Mouse (Mus musculus): Measurements from ENCODE around the gene Ghrl. TPM values are rescaled to one million over a fixed set of nuclear protein-coding genes. Genes with fewer than 3 reads are reported as not detected.

Gene Ghrl
- not detected in 2 replicates for polyA plus RNA-seq (2016; fragmentation: Nextera tagmentation; extraction: Ambion mirVana)

DNA sequence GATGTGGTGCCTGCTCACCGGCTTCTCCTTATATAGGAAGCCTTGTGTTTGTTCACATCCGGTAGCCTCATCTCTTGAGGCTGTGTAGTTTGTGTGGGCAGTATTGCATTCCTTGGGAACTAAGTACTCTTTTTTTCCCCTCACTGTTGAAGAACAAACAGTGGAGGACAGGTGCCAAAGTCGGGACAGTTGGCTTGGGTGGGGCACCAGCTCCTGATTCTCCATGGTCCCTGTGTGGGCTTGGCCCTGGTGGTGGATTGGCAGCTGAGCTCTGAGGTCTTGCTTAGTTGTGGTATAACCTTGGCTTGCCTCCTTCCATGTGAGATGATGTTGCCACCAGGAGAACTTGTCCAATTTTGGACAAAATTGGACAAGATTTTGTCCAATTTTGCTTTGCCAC is at the start of gene Ghrl:
Gene Ghrl, minus strand, starts transcription at position 3 of the 400 bp plus-strand sequence.
- WGBS, result 93% methylated on average over 3 of the region's 3 CpGs
- Histone ChIP-seq H3K27ac (no peak within 1 kb of the TSS), H3K4me3 (no peak within 1 kb of the TSS), H3K4me1 (no peaks in the 10 kb centered on the region), H3K36me3 (replicated peaks) (peaks cover 96% of the 10 kb centered on the region), H3K9me3 (no peaks in the 10 kb centered on the region), H3K27me3 (ENCODE audit: poor library complexity, severe bottlenecking) (no peaks in the 10 kb centered on the region)
- DNase-seq (ENCODE audit: extremely low spot score, low spot score), result no peak

- H3K9me3 ChIP-seq, result no peaks in the 10 kb centered on the region
- 84% methylated on average over 11 of the region's 11 CpGs for WGBS
- DNase-seq (ENCODE audit: extremely low spot score, low spot score), result no peak
- no peaks in the 10 kb centered on the region for H3K27me3 ChIP-seq (ENCODE audit: poor library complexity, severe bottlenecking)
- H3K4me3 ChIP-seq, result no peak overlapping the region
- no peaks in the 10 kb centered on the region for H3K36me3 ChIP-seq (replicated peaks)
- no peak overlapping the region for H3K27ac ChIP-seq
- no peaks in the 10 kb centered on the region for H3K4me1 ChIP-seq
These were observed 49.1 kb upstream of the Ghrl start for GRCm38 (mm10) chr6:113768804-113769203.

DNA sequence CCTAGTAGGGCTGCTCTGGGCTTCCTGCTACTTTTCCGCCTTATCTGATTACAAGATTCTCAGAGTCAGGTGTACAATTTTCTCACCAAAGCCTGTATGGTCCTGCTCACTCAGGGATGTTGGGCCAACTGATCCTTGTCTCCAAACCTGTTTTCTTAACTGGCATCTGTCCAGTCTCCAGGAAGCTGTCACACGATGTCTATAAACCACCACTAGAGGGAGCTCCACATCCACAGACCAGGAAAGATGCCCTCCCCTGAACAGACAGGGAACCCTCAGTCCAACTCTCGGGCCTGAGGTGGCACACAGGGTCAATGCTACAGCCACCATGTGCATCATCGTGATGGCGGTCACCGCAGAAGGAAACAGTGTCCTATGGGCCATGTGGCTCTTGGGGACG is 42.0 kb upstream of the Ghrl start:
- H3K9me3 ChIP-seq, result no peaks in the 10 kb centered on the region
- no peaks in the 10 kb centered on the region for H3K36me3 ChIP-seq (replicated peaks)
- peak; percentile 69 for DNase-seq (ENCODE audit: extremely low spot score, low spot score)
- H3K27me3 ChIP-seq (ENCODE audit: poor library complexity, severe bottlenecking), result no peaks in the 10 kb centered on the region
- H3K4me1 ChIP-seq, result no peaks in the 10 kb centered on the region
- H3K27ac ChIP-seq, result no peak overlapping the region
- WGBS, result 24% methylated on average over 7 of the region's 7 CpGs
- no peak overlapping the region for H3K4me3 ChIP-seq

DNA sequence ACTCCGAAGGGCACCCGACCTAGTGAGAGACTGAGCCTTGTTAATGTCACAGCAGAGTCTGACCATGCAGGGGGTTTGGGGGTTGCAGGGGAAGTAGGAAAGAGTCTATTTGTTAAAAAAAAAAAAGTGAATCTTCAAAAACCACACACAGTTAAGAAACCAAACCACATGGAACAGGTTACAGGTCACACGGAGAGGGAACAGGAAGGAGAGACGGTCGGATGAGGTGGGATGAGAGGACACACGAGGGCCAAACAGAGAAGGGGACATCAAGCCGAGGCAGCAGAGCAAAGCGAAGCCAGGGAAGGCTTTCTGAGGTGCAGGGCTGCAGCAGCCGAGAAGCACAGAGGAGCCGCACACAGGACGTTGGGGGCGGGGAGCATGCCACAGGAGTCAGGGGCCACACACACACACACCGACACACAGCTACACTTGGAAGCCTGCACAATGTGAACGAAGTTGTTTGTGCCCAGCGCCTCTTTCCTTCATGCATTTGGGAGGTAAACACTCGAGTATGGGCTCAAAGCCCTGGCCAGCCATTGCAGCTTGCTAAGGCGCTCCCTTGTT is 29.5 kb upstream of the Ghrl start:
- Histone ChIP-seq H3K4me3 (no peak overlapping the region), H3K4me1 (peaks cover 13% of the 10 kb centered on the region), H3K27ac (no peak overlapping the region), H3K36me3 (replicated peaks) (no peaks in the 10 kb centered on the region), H3K27me3 (ENCODE audit: poor library complexity, severe bottlenecking) (peaks cover 29% of the 10 kb centered on the region), H3K9me3 (no peaks in the 10 kb centered on the region)
- no peak for DNase-seq (ENCODE audit: extremely low spot score, low spot score)
- WGBS, result 57% methylated on average over 17 of the region's 17 CpGs

DNA sequence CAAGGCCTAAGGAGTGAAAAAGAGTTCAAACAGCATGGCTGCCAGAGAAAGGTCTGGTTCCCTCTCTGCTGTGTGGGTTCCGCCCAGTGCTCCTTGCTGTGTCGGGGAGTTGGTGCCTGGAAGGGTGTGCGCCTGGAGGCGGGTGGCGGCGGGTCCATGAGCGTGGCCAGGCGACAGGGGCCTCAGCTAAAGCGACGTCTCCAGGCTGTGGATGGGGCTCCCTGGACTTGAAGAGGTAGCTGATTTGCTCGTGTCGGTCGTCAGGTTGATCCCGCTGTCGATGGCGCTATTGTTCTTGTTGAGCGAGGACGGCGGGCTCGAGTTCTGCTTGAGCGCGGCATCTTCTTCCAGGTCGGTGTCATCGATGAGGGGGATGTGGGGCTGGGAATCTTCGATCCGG is 28.7 kb upstream of the Ghrl start:
- no peak for DNase-seq (ENCODE audit: extremely low spot score, low spot score)
- H3K27me3 ChIP-seq (ENCODE audit: poor library complexity, severe bottlenecking), result peaks cover 29% of the 10 kb centered on the region
- H3K9me3 ChIP-seq, result no peaks in the 10 kb centered on the region
- peaks cover 13% of the 10 kb centered on the region for H3K4me1 ChIP-seq
- 39% methylated on average over 26 of the region's 26 CpGs for WGBS
- no peaks in the 10 kb centered on the region for H3K36me3 ChIP-seq (replicated peaks)
- peak overlapping the region; percentile 52; the same call in 1 of the 2 replicates for H3K27ac ChIP-seq
- peak overlapping the region; percentile 29; the same call in 1 of the 2 replicates for H3K4me3 ChIP-seq

DNA sequence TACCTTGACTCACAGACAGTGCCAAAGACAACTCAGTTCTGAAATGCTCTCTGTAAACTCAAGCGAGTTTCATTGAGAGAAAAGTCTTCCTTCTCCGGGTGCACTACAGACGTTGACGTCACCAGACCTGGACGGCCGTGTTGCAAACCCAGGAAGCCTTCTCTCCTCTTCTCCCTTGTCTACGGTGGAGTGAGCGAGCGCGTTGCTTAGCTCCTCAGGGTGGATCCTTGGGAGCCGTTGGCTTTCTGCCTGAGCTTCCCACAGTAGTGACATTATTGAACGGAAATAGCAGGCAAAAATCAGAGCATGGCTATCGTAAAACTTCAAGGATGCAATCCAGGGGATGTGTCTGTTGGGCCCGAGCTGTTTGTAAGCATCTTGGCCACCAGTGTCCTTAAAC is 27.6 kb upstream of the Ghrl start:
- Histone ChIP-seq H3K27ac (no peak overlapping the region), H3K9me3 (no peaks in the 10 kb centered on the region), H3K4me1 (peaks cover 13% of the 10 kb centered on the region), H3K36me3 (replicated peaks) (no peaks in the 10 kb centered on the region), H3K27me3 (ENCODE audit: poor library complexity, severe bottlenecking) (peaks cover 29% of the 10 kb centered on the region), H3K4me3 (no peak overlapping the region)
- 92% methylated on average over 14 of the region's 14 CpGs for WGBS
- DNase-seq (ENCODE audit: extremely low spot score, low spot score), result no peak

GRCm38 (mm10) chr6:113745117-113745516 is 25.4 kb upstream of the Ghrl start:
- H3K4me3 ChIP-seq, result no peak overlapping the region
- peaks cover 19% of the 10 kb centered on the region for H3K4me1 ChIP-seq
- H3K27ac ChIP-seq, result no peak overlapping the region
- no peaks in the 10 kb centered on the region for H3K36me3 ChIP-seq (replicated peaks)
- no peak for DNase-seq (ENCODE audit: extremely low spot score, low spot score)
- peaks cover 25% of the 10 kb centered on the region for H3K27me3 ChIP-seq (ENCODE audit: poor library complexity, severe bottlenecking)
- H3K9me3 ChIP-seq, result no peaks in the 10 kb centered on the region

DNA sequence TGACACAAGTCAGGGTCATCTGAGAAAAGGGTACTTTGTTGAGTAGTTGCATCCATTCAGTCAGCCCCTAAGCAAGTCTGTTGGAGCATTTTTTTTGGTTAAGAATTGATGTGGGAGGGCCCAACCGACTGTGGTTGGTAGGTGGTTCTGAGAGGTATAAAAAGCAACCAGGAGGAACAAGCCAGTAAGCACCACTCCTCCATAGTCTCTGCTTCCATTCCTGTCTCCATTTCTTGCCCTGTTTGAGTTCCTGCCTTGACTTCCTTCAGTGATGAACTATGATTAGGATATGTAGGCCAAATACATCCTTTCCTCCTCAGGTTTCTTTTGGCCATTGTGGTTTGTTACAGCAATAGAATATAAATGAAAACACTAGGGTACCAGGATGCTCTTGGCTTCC is 23.4 kb upstream of the Ghrl start:
- no peak overlapping the region for H3K4me3 ChIP-seq

GRCm38 (mm10) chr6:113742321-113742720 is 22.6 kb upstream of the Ghrl start:
- no peak for DNase-seq (ENCODE audit: extremely low spot score, low spot score)
- Histone ChIP-seq H3K27me3 (ENCODE audit: poor library complexity, severe bottlenecking) (peaks cover 2% of the 10 kb centered on the region), H3K9me3 (no peaks in the 10 kb centered on the region), H3K4me1 (peaks cover 17% of the 10 kb centered on the region), H3K27ac (no peak overlapping the region), H3K36me3 (replicated peaks) (peaks cover 14% of the 10 kb centered on the region), H3K4me3 (no peak overlapping the region)
- WGBS, result 94% methylated on average over 1 of the region's 1 CpGs

More for the DNA sequence above, 23.4 kb upstream of the Ghrl start:
- Histone ChIP-seq H3K36me3 (replicated peaks) (peaks cover 6% of the 10 kb centered on the region), H3K4me1 (peaks cover 17% of the 10 kb centered on the region), H3K9me3 (no peaks in the 10 kb centered on the region), H3K27me3 (ENCODE audit: poor library complexity, severe bottlenecking) (peaks cover 6% of the 10 kb centered on the region), H3K27ac (no peak overlapping the region)
- 42% methylated on average over 1 of the region's 1 CpGs for WGBS
- no peak for DNase-seq (ENCODE audit: extremely low spot score, low spot score)

DNA sequence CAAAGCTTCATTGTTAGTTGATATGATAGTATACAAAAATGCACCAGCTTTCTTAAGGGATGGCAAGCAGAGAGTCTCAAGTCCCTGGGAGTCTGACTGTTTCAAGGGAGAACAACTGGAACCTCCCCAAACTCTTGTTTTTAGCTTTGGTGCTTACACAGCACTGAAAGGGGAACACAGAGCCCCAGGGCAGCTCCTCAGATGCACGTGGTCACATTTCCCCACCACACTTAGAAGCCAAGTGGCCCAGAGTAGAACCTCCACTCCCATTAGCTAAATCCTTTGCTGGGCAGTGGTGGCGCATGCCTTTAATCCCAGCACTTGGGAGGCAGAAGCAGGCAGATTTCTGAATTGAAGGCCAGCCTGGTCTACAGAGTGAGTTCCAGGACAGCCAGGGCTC is 21.7 kb upstream of the Ghrl start:
- no peak for DNase-seq (ENCODE audit: extremely low spot score, low spot score)
- Histone ChIP-seq H3K36me3 (replicated peaks) (peaks cover 23% of the 10 kb centered on the region), H3K4me3 (no peak overlapping the region), H3K27me3 (ENCODE audit: poor library complexity, severe bottlenecking) (no peaks in the 10 kb centered on the region), H3K9me3 (no peaks in the 10 kb centered on the region), H3K27ac (no peak overlapping the region), H3K4me1 (peaks cover 17% of the 10 kb centered on the region)
- 69% methylated on average over 2 of the region's 2 CpGs for WGBS

- H3K4me1 ChIP-seq, result peaks cover 17% of the 10 kb centered on the region
- H3K27me3 ChIP-seq (ENCODE audit: poor library complexity, severe bottlenecking), result no peaks in the 10 kb centered on the region
- peak within 1 kb of the TSS; percentile 93 for H3K4me3 ChIP-seq
- H3K27ac ChIP-seq, result peak within 1 kb of the TSS; percentile 90
- H3K36me3 ChIP-seq (replicated peaks), result peaks cover 32% of the 10 kb centered on the region
- DNase-seq (ENCODE audit: extremely low spot score, low spot score), result peak; percentile 91
- WGBS, result 7% methylated on average over 41 of the region's 41 CpGs
- no peaks in the 10 kb centered on the region for H3K9me3 ChIP-seq
These were observed 20.8 kb upstream of the Ghrl start, which contains the start of gene Sec13 for GRCm38 (mm10) chr6:113740236-113741217. TSS of gene Sec13 (minus strand) at chr6:113740743.

GRCm38 (mm10) chr6:113737318-113738046 is 17.8 kb upstream of the Ghrl start:
- WGBS, result 92% methylated on average over 9 of the region's 9 CpGs

More at GRCm38 (mm10) chr6:113737318-113738046, 17.8 kb upstream of the Ghrl start:
- H3K27ac ChIP-seq, result no peak overlapping the region
- peaks cover 17% of the 10 kb centered on the region for H3K4me1 ChIP-seq
- no peaks in the 10 kb centered on the region for H3K27me3 ChIP-seq (ENCODE audit: poor library complexity, severe bottlenecking)
- no peaks in the 10 kb centered on the region for H3K9me3 ChIP-seq
- DNase-seq (ENCODE audit: extremely low spot score, low spot score), result no peak
- peaks cover 62% of the 10 kb centered on the region for H3K36me3 ChIP-seq (replicated peaks)
- H3K4me3 ChIP-seq, result no peak overlapping the region

Measured in forebrain, embryonic 10.5 days (tissue).